Mouse (Mus musculus) forebrain, embryonic 15.5 days (tissue): ENCODE results near the gene Rreb1. TPM values are rescaled to one million over a fixed set of nuclear protein-coding genes. Genes with fewer than 3 reads are reported as not detected.

Experiments
- ATAC-seq: fragments of 200-750 bp; cut with Nextera tagmentation; replicated peaks from 2 replicates; pipeline ENCODE4 v1.8.0; 2017; ENCODE audit warnings: mild to moderate bottlenecking, moderate TSS enrichment, moderate library complexity
- H3K27ac ChIP-seq: fragments of 300-500 bp; sonication (generic); replicated peaks from 2 replicates; pipeline ENCODE4 v1.5.1; 2015; ENCODE audit warnings: mild to moderate bottlenecking, inconsistent platforms
- H3K27me3 ChIP-seq: fragments of 300-500 bp; sonication (generic); 2 replicates; pipeline ENCODE4 v1.6.1; 2015; ENCODE audit warnings: inconsistent platforms
- H3K36me3 ChIP-seq: fragments of 300-500 bp; sonication (generic); 2 replicates; pipeline ENCODE4 v1.6.1; 2015; ENCODE audit warnings: mild to moderate bottlenecking, inconsistent platforms
- H3K4me1 ChIP-seq: fragments of 300-500 bp; sonication (generic); 2 replicates; pipeline ENCODE4 v1.6.1; 2015; ENCODE audit warnings: inconsistent platforms
- H3K4me2 ChIP-seq: fragments of 300-500 bp; sonication (generic); replicated peaks from 2 replicates; pipeline ENCODE4 v1.6.1; 2015; ENCODE audit warnings: mild to moderate bottlenecking, inconsistent platforms
- H3K4me3 ChIP-seq: fragments of 300-500 bp; sonication (generic); 2 replicates; pipeline ENCODE4 v1.5.1; 2015; ENCODE audit warnings: mild to moderate bottlenecking, inconsistent platforms
- H3K9ac ChIP-seq: fragments of 300-500 bp; sonication (generic); replicated peaks from 2 replicates; pipeline ENCODE4 v1.6.1; 2015; ENCODE audit warnings: mild to moderate bottlenecking, inconsistent platforms
- H3K9me3 ChIP-seq: fragments of 300-500 bp; sonication (generic); 2 replicates; pipeline ENCODE4 v1.6.1; 2016; ENCODE audit warnings: inconsistent platforms
- WGBS: fragments of 180-500 bp; shearing (Covaris S2); methylation state at CpG from one replicate; pipeline ENCODE4 v1.1.7; 2015; ENCODE audit warnings: mixed read lengths; 5-methylcytosine and 5-hydroxymethylcytosine counted together
- polyA plus RNA-seq: library from polyadenylated mRNA; unstranded; fragments of >200 nt; fragmentation: Nextera tagmentation; extraction: Ambion mirVana; gene quantifications from 2 replicates; pipeline ENCODE4 v1.2.1, GENCODE M21; 2015

Rreb1 gene
- polyA plus RNA-seq, 1 experiment from 2014 or later = 1.8 TPM

DNA sequence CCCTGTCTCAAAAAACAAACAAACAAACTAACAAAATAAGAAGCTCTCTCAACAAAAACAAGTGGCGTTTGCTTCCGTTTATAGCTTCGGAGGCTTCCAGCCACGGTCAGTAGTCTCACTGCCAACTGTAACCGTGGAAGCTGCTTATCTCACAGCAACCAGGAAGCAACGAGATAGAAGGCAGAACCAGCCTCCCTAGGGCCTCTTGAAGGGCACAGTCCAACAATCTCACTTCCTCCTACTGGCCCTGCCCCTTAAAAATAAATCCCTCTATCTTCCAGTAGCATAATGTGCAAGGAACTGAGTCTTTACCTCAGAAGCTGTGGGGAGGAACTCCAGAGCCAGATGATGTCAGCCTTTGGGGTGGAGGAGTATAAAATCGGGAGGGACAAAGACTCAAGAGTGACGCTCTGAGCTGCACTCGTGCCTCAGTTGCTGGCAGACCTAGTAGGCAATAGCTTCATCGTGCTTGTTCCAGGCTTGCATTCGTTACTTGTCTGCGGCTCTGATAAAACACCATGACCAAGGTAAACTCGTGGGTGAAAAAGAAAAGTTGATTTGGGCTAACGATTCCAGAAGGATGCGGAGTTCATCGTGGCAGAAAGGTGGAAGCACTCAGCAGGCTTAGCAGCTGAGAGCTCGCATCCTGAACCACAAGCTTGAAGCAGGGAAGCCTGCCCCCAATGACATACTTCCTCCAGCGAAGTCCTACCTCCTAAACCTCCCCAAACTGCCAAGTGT lies 180.5 kb downstream of the Rreb1 start:
- Histone ChIP-seq H3K9ac (no peak overlapping the region), H3K36me3 (no peaks in the 10 kb centered on the region), H3K4me3 (no peak overlapping the region), H3K27ac (no peak overlapping the region), H3K4me1 (no peaks in the 10 kb centered on the region), H3K4me2 (no peak overlapping the region), H3K9me3 (no peaks in the 10 kb centered on the region), H3K27me3 (no peaks in the 10 kb centered on the region)
- WGBS = 89% methylated on average over 18 of the region's 18 CpGs
- no peak for ATAC-seq

DNA sequence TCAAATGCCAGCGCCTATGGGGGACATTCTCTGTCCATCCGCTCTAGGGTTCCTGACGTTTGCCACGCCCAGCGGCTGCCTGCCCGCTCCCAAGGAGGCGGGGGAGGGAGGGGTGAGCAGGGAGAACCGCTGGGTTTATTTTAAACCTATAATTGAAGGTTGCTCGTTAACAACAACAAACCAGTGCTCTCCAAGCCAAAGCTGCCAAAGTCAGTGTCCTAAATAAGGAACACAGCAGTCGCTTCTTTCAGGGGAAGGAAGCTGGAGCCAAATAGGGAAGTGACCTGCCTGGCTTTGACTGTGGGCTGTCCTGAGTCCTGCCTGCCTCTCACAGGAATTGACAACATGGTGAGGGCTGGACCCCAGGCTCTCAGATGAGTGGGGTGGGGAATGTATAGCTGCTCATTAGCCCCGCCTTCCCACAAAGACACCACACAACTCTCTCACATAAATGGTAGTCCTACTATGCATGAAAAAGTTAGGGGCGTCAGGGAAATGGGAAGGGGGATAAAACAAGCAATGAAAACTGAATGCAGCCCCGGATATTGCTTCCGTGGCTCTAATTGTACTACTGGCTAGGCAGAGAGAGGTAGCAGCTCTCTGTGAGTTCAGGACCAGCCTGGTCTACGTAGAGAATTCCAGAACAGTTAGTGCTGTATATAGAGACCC lies 181.2 kb downstream of the Rreb1 start:
- no peak overlapping the region for H3K4me3 ChIP-seq
- H3K4me1 ChIP-seq = peaks cover 5% of the 10 kb centered on the region
- no peaks in the 10 kb centered on the region for H3K9me3 ChIP-seq
- no peaks in the 10 kb centered on the region for H3K36me3 ChIP-seq
- H3K9ac ChIP-seq = no peak overlapping the region
- no peak overlapping the region for H3K27ac ChIP-seq
- no peaks in the 10 kb centered on the region for H3K27me3 ChIP-seq
- no peak overlapping the region for H3K4me2 ChIP-seq
- 78% methylated on average over 15 of the region's 15 CpGs for WGBS
- no peak for ATAC-seq

DNA sequence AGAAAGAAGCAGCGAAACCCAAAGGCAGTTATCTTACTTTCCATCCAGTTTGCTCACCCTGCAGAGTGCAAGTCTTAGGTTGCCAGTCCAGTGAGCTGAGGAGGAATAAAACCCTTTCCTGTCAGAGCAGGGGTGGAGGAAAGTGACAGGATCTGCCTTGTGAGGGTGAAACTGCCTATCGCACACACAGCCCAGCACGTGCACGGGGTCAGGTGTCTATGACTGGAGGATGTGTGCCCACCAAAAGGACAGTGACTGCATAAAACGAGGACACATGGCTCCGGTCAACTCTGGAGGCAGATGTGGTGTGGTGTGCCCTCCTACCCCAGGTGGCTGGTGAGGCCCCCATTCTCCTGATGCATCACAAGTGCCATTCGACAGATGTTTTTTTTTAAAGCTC lies 181.7 kb downstream of the Rreb1 start:
- ATAC-seq = no peak
- no peaks in the 10 kb centered on the region for H3K27me3 ChIP-seq
- H3K9me3 ChIP-seq = no peaks in the 10 kb centered on the region
- 91% methylated on average over 7 of the region's 7 CpGs for WGBS
- H3K36me3 ChIP-seq = no peaks in the 10 kb centered on the region
- H3K4me2 ChIP-seq = no peak overlapping the region
- H3K27ac ChIP-seq = no peak overlapping the region
- H3K9ac ChIP-seq = no peak overlapping the region
- H3K4me3 ChIP-seq = no peak overlapping the region
- peaks cover 9% of the 10 kb centered on the region for H3K4me1 ChIP-seq

DNA sequence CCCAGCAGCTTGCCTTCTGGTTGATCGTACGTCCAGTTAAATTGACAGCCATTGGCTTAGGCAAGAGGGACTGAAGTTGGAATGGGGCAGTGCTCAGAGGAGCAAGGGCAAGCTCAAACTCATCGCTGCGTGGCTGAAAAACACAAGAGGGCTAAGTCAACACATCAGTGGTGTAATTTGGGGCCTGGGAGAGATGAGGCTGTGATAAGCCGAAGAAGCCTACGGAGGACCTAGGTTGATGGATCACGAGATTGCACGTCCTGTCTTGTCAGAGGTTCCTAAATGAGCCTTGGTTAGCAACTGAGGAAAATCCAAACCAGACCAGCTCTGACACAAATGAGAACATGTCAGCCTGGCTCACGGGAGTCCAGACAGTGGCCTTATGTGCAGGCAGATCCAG lies 184.3 kb downstream of the Rreb1 start:
- 91% methylated on average over 9 of the region's 9 CpGs for WGBS
- Histone ChIP-seq H3K9me3 (no peaks in the 10 kb centered on the region), H3K4me3 (no peak overlapping the region)

DNA sequence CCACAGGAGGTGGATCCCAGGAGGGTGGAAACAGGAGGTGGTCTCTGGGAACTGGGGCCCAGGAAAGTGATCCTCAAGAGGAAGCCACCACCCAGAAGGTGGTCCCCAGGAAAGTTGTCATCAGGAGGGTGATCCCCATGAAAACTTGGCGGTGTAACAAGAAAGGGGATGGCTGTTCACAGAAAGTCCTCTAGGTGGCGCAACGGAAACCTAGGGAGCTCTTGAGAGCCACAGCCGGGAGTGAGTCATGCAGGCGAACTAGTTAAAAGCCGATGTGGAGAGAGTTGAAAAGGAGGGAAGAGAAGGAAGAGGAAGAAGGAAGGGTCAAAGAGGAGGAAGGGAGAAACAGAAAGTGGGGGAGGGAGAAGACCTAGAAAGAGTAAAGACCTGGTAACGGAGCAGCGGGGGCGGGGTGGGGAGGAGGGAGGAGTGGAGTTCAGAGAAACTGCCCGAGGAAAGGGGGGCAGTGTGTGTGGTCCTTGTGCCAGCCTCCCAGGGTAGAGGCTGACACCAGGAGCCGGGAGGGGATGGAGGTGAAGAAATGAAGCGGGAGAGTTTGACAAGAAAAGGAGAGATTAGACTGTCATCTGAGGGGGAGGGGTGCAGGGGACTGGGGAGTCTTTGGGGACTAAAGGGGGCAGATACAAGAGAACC lies 185.3 kb downstream of the Rreb1 start:
- under 1% methylated on average over 12 of the region's 12 CpGs for WGBS
- H3K9ac ChIP-seq = no peak overlapping the region
- no peaks in the 10 kb centered on the region for H3K9me3 ChIP-seq
- peak; percentile 24; the same call in 1 of the 2 replicates for ATAC-seq
- H3K36me3 ChIP-seq = no peaks in the 10 kb centered on the region
- peak overlapping the region; percentile 28 for H3K4me3 ChIP-seq
- H3K4me1 ChIP-seq = peaks cover 9% of the 10 kb centered on the region
- H3K27me3 ChIP-seq = no peaks in the 10 kb centered on the region
- H3K27ac ChIP-seq = no peak overlapping the region
- H3K4me2 ChIP-seq = peak overlapping the region; percentile 43

More for the DNA sequence above, 184.3 kb downstream of the Rreb1 start:
- no peak for ATAC-seq
- Histone ChIP-seq H3K27ac (no peak overlapping the region), H3K4me2 (no peak overlapping the region), H3K36me3 (no peaks in the 10 kb centered on the region), H3K4me1 (peaks cover 9% of the 10 kb centered on the region), H3K27me3 (no peaks in the 10 kb centered on the region), H3K9ac (no peak overlapping the region)

DNA sequence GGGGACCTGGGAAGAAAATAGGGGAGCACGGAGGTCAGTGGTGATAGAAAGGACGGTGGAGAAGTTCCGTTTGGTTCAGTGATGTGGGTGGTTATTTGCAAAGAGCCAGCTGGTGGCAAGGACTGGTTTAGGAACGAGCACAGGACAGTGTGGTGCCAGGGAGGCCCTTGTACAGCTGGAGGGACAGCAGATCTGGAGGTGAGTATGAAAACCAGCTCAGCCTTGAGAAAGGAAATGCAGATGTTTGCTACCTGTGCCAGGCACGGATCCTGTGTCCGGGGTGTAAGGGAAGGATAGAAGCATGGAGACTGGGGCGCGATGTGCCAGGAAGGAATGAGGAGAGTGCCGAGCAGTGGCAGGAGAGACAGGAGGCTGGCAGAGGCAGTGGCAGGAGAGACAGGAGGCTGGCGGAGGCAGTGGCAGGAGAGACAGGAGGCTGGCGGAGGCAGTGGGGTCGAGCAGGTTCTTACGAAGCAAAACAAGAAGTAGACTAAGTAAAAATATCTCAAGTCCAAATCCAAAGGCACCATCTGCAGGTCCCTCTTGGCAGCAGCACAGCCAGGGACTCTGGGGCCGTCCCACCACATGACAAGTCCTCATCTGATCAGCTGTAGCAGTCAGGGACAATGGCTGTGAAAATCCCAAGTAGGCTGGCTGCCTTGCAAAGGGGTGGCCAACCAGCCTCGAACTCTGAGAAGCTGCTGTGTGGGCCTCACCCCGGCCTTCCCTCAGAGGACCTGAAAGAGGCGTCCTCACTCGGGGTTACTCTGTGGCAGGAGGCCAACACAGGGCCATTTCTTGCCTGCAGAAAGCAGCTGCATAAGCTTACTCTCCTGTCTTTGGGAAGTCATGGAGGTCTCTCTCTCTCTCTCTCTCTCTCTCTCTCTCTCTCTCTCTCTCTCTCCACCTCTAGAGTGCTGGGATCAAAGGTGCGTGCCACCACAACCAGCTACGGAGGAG lies 186.2 kb downstream of the Rreb1 start:
- Histone ChIP-seq H3K4me3 (no peak overlapping the region), H3K27me3 (no peaks in the 10 kb centered on the region), H3K36me3 (no peaks in the 10 kb centered on the region), H3K27ac (no peak overlapping the region), H3K4me2 (peak overlapping the region; percentile 43), H3K9me3 (no peaks in the 10 kb centered on the region), H3K9ac (no peak overlapping the region), H3K4me1 (peaks cover 9% of the 10 kb centered on the region)
- WGBS = 33% methylated on average over 20 of the region's 20 CpGs
- peak; percentile 43; the same call in 1 of the 2 replicates for ATAC-seq

DNA sequence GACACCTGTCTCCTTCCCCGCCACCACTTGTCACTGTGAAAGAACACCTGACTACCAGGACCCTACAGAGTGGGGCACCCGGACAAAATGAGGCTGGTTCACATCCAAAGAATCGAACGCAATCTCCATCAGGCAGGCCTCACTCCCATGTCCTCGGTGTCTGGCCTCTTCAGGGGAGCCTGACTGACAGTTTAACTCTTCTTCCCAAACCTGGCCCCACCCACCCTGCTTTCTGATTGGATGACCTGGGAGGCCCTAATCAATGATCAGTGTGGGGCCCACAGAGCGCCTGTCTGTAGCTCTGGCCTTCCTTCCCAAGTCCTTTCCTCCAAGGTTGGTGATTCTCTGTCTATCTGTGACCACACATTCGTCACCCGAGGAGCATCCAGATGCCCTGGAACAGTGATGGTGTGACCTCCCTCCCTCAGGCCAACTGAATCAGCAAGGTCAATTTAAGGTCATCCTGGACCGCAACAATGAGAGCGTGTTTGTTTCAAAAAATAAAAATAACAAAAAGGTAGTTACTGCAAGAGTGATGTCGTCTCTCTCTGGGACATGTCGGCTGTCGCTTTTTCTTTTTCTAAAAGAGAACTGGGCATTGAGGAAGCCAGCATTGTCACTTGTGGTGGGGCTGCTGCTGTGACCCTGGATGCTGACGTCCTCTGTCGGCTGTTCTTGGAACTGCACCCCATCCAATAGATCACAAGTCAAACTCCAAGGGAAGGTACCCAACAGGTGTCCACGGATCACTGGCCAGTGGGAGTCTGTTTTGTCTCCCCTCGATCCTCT lies 187.1 kb downstream of the Rreb1 start:
- H3K4me1 ChIP-seq = peaks cover 17% of the 10 kb centered on the region
- 34% methylated on average over 17 of the region's 17 CpGs for WGBS
- ATAC-seq = no peak

DNA sequence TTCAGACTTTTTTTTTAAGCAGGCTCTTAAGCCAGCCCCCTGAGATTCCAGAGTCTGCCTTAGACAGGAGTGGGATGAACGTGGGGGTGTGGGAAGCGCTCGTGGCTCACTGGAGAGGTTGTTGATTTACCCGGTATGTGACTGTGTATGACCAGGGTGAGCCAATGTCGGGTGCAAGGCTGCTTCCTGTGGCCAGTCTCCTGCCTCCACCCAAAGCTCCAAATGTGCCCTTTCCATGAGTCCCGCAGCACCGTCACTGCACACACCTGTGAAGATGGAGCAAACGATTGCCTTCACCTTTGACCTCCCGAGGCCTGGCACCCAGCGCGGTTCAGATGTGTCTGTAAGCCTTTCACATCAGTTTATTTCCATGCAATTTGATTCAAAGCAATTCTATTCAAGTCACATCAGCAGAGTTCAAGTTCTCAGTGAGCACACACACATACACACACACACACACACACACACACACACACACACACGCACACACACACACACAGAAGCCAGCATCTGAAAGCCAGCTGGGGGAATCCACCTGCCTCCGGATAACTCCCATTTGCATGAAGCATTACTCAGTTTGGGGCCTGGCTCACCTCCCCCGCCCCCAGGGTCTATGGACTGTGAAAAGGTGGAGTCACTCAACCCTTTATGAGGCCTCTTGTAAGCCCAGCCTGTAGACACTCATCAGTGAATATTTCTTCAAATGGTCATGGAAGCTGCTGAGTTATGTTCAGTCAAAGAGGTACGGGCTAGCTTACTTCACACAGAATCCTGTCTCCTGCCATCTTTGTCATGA lies 188.3 kb downstream of the Rreb1 start:
- Histone ChIP-seq H3K9ac (no peak overlapping the region), H3K9me3 (no peaks in the 10 kb centered on the region)
- WGBS = 80% methylated on average over 15 of the region's 15 CpGs

More for the DNA sequence above, 187.1 kb downstream of the Rreb1 start:
- H3K9me3 ChIP-seq = no peaks in the 10 kb centered on the region
- H3K36me3 ChIP-seq = no peaks in the 10 kb centered on the region
- H3K4me3 ChIP-seq = no peak overlapping the region
- H3K9ac ChIP-seq = no peak overlapping the region
- H3K27me3 ChIP-seq = no peaks in the 10 kb centered on the region
- no peak overlapping the region for H3K27ac ChIP-seq
- no peak overlapping the region for H3K4me2 ChIP-seq

DNA sequence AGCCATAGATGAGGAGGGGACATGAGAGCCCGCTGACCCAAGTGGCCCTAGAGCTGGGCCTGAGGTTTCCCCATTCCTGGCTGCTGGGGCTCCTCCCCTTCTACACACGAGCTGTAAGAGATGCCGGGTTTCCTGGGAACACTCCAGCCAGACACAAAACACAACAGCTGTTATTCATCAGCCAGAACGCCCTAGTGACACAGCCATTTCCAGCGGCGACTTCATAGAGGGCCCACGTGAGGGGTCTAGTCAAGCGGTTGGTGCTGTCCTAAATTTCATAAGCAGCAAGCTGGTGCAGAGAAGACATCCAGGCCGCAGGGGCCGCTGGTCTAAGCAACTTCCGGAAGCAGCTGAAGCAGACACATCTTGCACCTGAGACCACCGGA lies 188.8 kb downstream of the Rreb1 start:
- no peak overlapping the region for H3K9ac ChIP-seq
- no peak overlapping the region for H3K27ac ChIP-seq
- H3K4me2 ChIP-seq = no peak overlapping the region
- ATAC-seq = no peak
- H3K27me3 ChIP-seq = no peaks in the 10 kb centered on the region
- no peaks in the 10 kb centered on the region for H3K9me3 ChIP-seq
- H3K4me3 ChIP-seq = no peak overlapping the region
- H3K4me1 ChIP-seq = peaks cover 21% of the 10 kb centered on the region
- no peaks in the 10 kb centered on the region for H3K36me3 ChIP-seq
- 47% methylated on average over 12 of the region's 12 CpGs for WGBS

More for the DNA sequence above, 188.3 kb downstream of the Rreb1 start:
- Histone ChIP-seq H3K4me1 (peaks cover 21% of the 10 kb centered on the region), H3K4me2 (no peak overlapping the region), H3K27me3 (no peaks in the 10 kb centered on the region), H3K27ac (no peak overlapping the region), H3K4me3 (no peak overlapping the region), H3K36me3 (no peaks in the 10 kb centered on the region)
- no peak for ATAC-seq

DNA sequence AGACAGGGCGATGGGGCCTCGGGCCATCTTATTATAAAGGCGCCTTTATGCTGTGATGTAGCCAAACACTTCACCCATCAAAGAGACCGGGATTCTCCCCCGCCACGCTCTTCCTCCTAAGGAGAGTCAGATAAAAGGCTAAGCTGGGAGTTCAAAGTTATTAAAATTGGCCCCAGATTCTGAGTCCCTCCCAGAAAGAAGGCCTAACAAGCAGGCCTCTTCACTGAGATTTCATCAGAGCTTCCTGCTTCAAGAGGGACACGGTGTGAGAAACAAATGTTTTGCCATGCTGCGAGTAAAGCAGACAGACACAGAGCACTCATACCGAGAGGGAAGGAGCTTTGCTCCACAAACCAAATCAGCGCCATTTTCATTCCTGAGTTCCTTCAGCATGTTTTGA lies 189.4 kb downstream of the Rreb1 start:
- Histone ChIP-seq H3K27me3 (no peaks in the 10 kb centered on the region), H3K9me3 (no peaks in the 10 kb centered on the region), H3K36me3 (no peaks in the 10 kb centered on the region), H3K27ac (no peak overlapping the region), H3K4me3 (no peak overlapping the region), H3K4me2 (no peak overlapping the region), H3K9ac (no peak overlapping the region), H3K4me1 (peaks cover 21% of the 10 kb centered on the region)
- no peak for ATAC-seq
- WGBS = 59% methylated on average over 10 of the region's 10 CpGs
